Mouse (Mus musculus): Measurements from ENCODE around the gene Trim14.

Trim14 gene

GRCm38 (mm10) chr4:46479081-46479480, 56.9 kb downstream of the Trim14 start:
- no peak for DNase-seq (ENCODE audit: low spot score)

- DNase-seq (ENCODE audit: low spot score): no peak
Measured at GRCm38 (mm10) chr4:46475101-46475500, 60.8 kb downstream of the Trim14 start.

- DNase-seq (ENCODE audit: low spot score): no peak
Measured at GRCm38 (mm10) chr4:46465740-46466139, 70.2 kb downstream of the Trim14 start.

GRCm38 (mm10) chr4:46463130-46463830, 72.7 kb downstream of the Trim14 start:
- DNase-seq (ENCODE audit: low spot score): no peak

- no peak for DNase-seq (ENCODE audit: low spot score)
Measured at GRCm38 (mm10) chr4:46458411-46458810, 77.5 kb downstream of the Trim14 start.

GRCm38 (mm10) chr4:46457186-46457585, 78.8 kb downstream of the Trim14 start:
- DNase-seq (ENCODE audit: low spot score): no peak

GRCm38 (mm10) chr4:46456762-46457161, 79.2 kb downstream of the Trim14 start:
- no peak for DNase-seq (ENCODE audit: low spot score)

- no peak for DNase-seq (ENCODE audit: low spot score)
Measured at GRCm38 (mm10) chr4:46454097-46454864, 81.7 kb downstream of the Trim14 start.

- DNase-seq (ENCODE audit: low spot score): no peak
Measured at GRCm38 (mm10) chr4:46452855-46453719, 82.9 kb downstream of the Trim14 start.

- peak; percentile 44 for DNase-seq (ENCODE audit: low spot score)
Measured at GRCm38 (mm10) chr4:46452481-46452850, 83.5 kb downstream of the Trim14 start.

GRCm38 (mm10) chr4:46451758-46452480, 84.0 kb downstream of the Trim14 start:
- DNase-seq (ENCODE audit: low spot score): peak; percentile 64

- DNase-seq (ENCODE audit: low spot score): peak; percentile 67
Measured at GRCm38 (mm10) chr4:46451240-46451757, 84.6 kb downstream of the Trim14 start.

GRCm38 (mm10) chr4:46450519-46451131, 85.3 kb downstream of the Trim14 start, which contains the start of gene Anp32b:
Gene Anp32b, plus strand, starts transcription at chr4:46450902.
- DNase-seq (ENCODE audit: low spot score): peak; percentile 91

- DNase-seq (ENCODE audit: low spot score): no peak
Measured at GRCm38 (mm10) chr4:46450020-46450518, 85.9 kb downstream of the Trim14 start.

GRCm38 (mm10) chr4:46448886-46449285, 87.1 kb downstream of the Trim14 start:
- DNase-seq (ENCODE audit: low spot score): no peak

- DNase-seq (ENCODE audit: low spot score): no peak
Measured at GRCm38 (mm10) chr4:46447461-46447860, 88.5 kb downstream of the Trim14 start.

GRCm38 (mm10) chr4:46445237-46445945, 90.5 kb downstream of the Trim14 start:
- DNase-seq (ENCODE audit: low spot score): no peak
